Mouse (Mus musculus) heart, postnatal 25 days (tissue): Measurements from ENCODE around the gene Kmt2b. TPM values are rescaled to one million over a fixed set of nuclear protein-coding genes. Genes with fewer than 3 reads are reported as not detected.

Source experiments
- microRNA-seq: library from miRNA; unstranded; fragments of <30 nt; microRNA quantifications from one replicate; pipeline ENCODE4 v1.2.0, GENCODE M21; 2022
- total RNA-seq, 2 experiments: library from RNA; stranded (reverse); gene quantifications; 2 replicates each; pipeline ENCODE4 v1.2.3; 2021

Gene Kmt2b
- total RNA-seq, 2 experiments from 2014 or later = 17.5 to 22.7 TPM

Small RNAs within 50 kb of the gene (microRNA-seq; reads per million reads assigned to microRNA genes)
- gene Gm38670 (2.5 reads per million), gene Mir3569 (not detected)

Other genes starting within 250 kb of the Kmt2b start
- gene Lrfn3, start 226.0 kb downstream of the Kmt2b start, total RNA-seq = 1 to 10 TPM in 1 of 2 experiments, under 1 TPM in 1; 0.95 to 1.3 TPM
- gene Tyrobp, start 175.0 kb downstream of the Kmt2b start, total RNA-seq = 10 to 100 TPM; 17.7 to 18.4 TPM
- gene Hcst, start 168.9 kb downstream of the Kmt2b start, total RNA-seq = not detected
- gene Nfkbid, start 167.0 kb downstream of the Kmt2b start, total RNA-seq = under 1 TPM; 0.20 to 0.47 TPM
- gene Aplp1, start 143.2 kb downstream of the Kmt2b start, total RNA-seq = 1 to 10 TPM; 3.5 TPM
- gene Kirrel2, start 131.0 kb downstream of the Kmt2b start, total RNA-seq = not detected
- not detected for gene Nphs1, start 130.4 kb downstream of the Kmt2b start, total RNA-seq
- gene Prodh2, start 95.1 kb downstream of the Kmt2b start, total RNA-seq = not detected
- gene Arhgap33, start 53.7 kb downstream of the Kmt2b start, total RNA-seq = 1 to 10 TPM in 1 of 2 experiments, under 1 TPM in 1; 0.81 to 1.1 TPM
- 100 to 1,000 TPM; 720 to 731 TPM for gene Hspb6, start 36.5 kb downstream of the Kmt2b start, total RNA-seq
- 1 to 10 TPM; 4.5 to 4.7 TPM for gene Proser3, start 36.4 kb downstream of the Kmt2b start, total RNA-seq
- gene Lin37, start 28.9 kb downstream of the Kmt2b start, total RNA-seq = 10 to 100 TPM; 15.1 to 15.5 TPM
- gene U2af1l4, start 25.4 kb downstream of the Kmt2b start, total RNA-seq = 10 to 100 TPM; 63.7 to 66.4 TPM
- 1 to 10 TPM; 1.4 to 1.9 TPM for gene Gm49396, start 25.4 kb downstream of the Kmt2b start, total RNA-seq
- gene Psenen, start 25.1 kb downstream of the Kmt2b start, total RNA-seq = 10 to 100 TPM; 61.2 to 70.3 TPM
- gene Igflr1, start 23.3 kb downstream of the Kmt2b start, total RNA-seq = 1 to 10 TPM; 1.3 to 1.6 TPM
- not detected for gene Zbtb32, start 10.2 kb upstream of the Kmt2b start, total RNA-seq
- under 1 TPM in 1 of 2 experiments, not detected in 1; 0.52 TPM for gene Upk1a, start 24.1 kb upstream of the Kmt2b start, total RNA-seq
- gene Cox6b1, start 37.4 kb upstream of the Kmt2b start, total RNA-seq = 1,000 to 10,000 TPM; 4,579 to 4,828 TPM
- not detected for gene Etv2, start 47.1 kb upstream of the Kmt2b start, total RNA-seq
- 10 to 100 TPM; 49.9 to 53.9 TPM for gene Rbm42, start 61.6 kb upstream of the Kmt2b start, total RNA-seq
- 1 to 10 TPM; 4.3 TPM for gene Haus5, start 76.3 kb upstream of the Kmt2b start, total RNA-seq
- gene Pmis2, start 82.9 kb upstream of the Kmt2b start, total RNA-seq = under 1 TPM in 1 of 2 experiments, not detected in 1; 0.65 TPM
- not detected for gene 2200002J24Rik, start 110.2 kb upstream of the Kmt2b start, total RNA-seq
- not detected for gene Atp4a, start 123.5 kb upstream of the Kmt2b start, total RNA-seq
- gene Tmem147, start 140.8 kb upstream of the Kmt2b start, total RNA-seq = 100 to 1,000 TPM; 269 to 278 TPM
- gene Gapdhs, start 155.0 kb upstream of the Kmt2b start, total RNA-seq = not detected
- gene Sbsn, start 162.7 kb upstream of the Kmt2b start, total RNA-seq = 1 to 10 TPM; 2.3 to 5.5 TPM
- gene Dmkn, start 175.0 kb upstream of the Kmt2b start, total RNA-seq = 1 to 10 TPM; 3.6 to 6.6 TPM
- gene Krtdap, start 199.2 kb upstream of the Kmt2b start, total RNA-seq = not detected
- gene Ffar2, start 235.0 kb upstream of the Kmt2b start, total RNA-seq = under 1 TPM in 1 of 2 experiments, not detected in 1; 0.22 TPM